Mouse (Mus musculus) forelimb bud, embryonic 11.5 days (tissue): ENCODE results near the gene Zfp36l1.

ENCODE experiments used
- DNase-seq: peaks from one replicate; pipeline ENCODE4 v3.0.0-alpha.2; 2012; ENCODE audit warnings: low read depth, low spot score

Gene Zfp36l1

GRCm38 (mm10) chr12:80112852-80113551, at the start of gene Zfp36l1:
Gene Zfp36l1 (minus strand): TSS chr12:80113013.
- peak; percentile 98 for DNase-seq

GRCm38 (mm10) chr12:80162448-80162847, 49.6 kb upstream of the Zfp36l1 start:
- no peak for DNase-seq

GRCm38 (mm10) chr12:80157675-80158074, 44.9 kb upstream of the Zfp36l1 start:
- DNase-seq: peak; percentile 36

GRCm38 (mm10) chr12:80153687-80154326, 41.0 kb upstream of the Zfp36l1 start:
- DNase-seq: peak; percentile 50

GRCm38 (mm10) chr12:80153078-80153477, 40.3 kb upstream of the Zfp36l1 start:
- no peak for DNase-seq

GRCm38 (mm10) chr12:80151821-80152220, 39.0 kb upstream of the Zfp36l1 start:
- no peak for DNase-seq

- peak; percentile 46 for DNase-seq
These were observed 37.8 kb upstream of the Zfp36l1 start for GRCm38 (mm10) chr12:80150624-80151023.

- no peak for DNase-seq
These were observed 34.9 kb upstream of the Zfp36l1 start for GRCm38 (mm10) chr12:80147563-80148214.

- DNase-seq: peak; percentile 85
These were observed 33.7 kb upstream of the Zfp36l1 start for GRCm38 (mm10) chr12:80146227-80147223.

- no peak for DNase-seq
These were observed 32.6 kb upstream of the Zfp36l1 start for GRCm38 (mm10) chr12:80145365-80145764.

- no peak for DNase-seq
These were observed 32.0 kb upstream of the Zfp36l1 start for GRCm38 (mm10) chr12:80144846-80145245.

GRCm38 (mm10) chr12:80141470-80141869, 28.7 kb upstream of the Zfp36l1 start:
- DNase-seq: peak; percentile 69

- no peak for DNase-seq
These were observed 28.2 kb upstream of the Zfp36l1 start for GRCm38 (mm10) chr12:80141011-80141410.

- DNase-seq: no peak
These were observed 24.9 kb upstream of the Zfp36l1 start for GRCm38 (mm10) chr12:80137744-80138143.

GRCm38 (mm10) chr12:80137246-80137645, 24.4 kb upstream of the Zfp36l1 start:
- no peak for DNase-seq

GRCm38 (mm10) chr12:80136264-80136930, 23.6 kb upstream of the Zfp36l1 start:
- no peak for DNase-seq

- no peak for DNase-seq
These were observed 22.4 kb upstream of the Zfp36l1 start for GRCm38 (mm10) chr12:80135173-80135572.

- no peak for DNase-seq
These were observed 20.3 kb upstream of the Zfp36l1 start for GRCm38 (mm10) chr12:80133011-80133545.

GRCm38 (mm10) chr12:80132250-80133003, 19.6 kb upstream of the Zfp36l1 start:
- DNase-seq: peak; percentile 90
